Mouse (Mus musculus): Measurements from ENCODE around the gene Tssk2. TPM values are rescaled to one million over a fixed set of nuclear protein-coding genes. Genes with fewer than 3 reads are reported as not detected.

Gene Tssk2
- polyA plus RNA-seq, 1 experiment from 2014 or later: 0.13 TPM

DNA sequence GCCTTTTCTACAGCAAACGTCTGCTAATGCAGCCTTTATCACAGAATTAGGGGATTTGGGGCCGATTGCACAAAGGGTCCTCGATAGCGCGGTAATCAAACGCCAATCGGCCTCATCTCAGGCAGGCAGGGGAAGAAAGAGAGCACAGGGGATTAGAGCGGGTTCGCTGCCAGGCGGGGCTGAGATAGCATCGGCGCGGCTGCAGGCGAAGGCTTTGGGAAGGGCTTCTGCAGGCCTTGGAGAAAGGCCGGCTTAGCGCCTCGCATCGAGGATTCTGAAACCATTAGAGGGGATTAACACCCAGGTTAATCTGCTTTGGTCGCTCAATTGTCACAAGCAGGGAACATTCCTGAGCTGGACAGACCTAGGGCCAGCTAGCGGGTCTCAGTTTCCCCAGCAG is 22.1 kb downstream of the Tssk2 start:
- no peak overlapping the region for H3K27ac ChIP-seq (ENCODE audit: low read depth, low read length)
- no peak for ATAC-seq

DNA sequence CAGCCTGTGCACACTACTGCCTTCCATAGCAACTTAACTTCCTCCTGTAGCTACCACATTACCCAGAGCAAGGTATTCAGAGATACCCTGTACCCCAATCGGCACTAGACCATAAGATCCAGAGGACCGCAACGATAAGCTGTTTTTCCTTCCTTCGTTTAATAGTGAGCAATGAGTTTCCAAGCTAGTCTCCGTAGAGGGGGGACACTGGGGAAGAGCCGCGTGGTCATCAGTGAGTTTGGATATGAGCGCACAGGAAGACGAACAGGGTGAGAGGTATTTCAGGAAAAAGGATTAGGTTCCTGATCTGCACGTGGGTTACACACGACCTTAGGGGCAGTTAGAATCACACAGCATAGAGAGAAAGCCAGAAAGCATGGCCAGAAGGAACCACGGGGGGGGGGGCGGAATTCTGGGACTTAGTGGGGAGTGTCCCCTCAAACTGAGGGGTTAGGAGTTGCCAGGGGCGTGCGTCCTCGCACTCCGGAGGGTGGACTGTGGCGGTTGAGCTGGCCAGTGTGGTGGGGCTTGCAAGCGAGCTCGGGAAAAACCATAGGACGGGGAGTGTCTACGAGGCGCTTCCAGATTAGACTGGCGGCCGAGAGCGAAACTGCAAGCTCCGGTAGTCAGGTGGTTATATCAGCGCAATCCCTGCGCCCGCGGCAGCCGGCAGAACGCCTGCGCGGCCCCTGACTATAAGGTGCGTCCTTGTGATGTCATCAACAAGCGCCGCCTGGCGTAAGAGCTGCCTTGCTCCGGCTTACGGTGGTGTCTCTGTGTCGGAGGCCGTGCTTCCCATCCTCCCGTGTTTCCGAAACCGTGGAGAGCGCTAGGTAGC is 23.1 kb downstream of the Tssk2 start:
- H3K4me3 ChIP-seq (ENCODE audit: low read depth, low read length): peak overlapping the region; percentile 49
- H3K9ac ChIP-seq (ENCODE audit: low read length): peak overlapping the region; percentile 68
- H3K36me3 ChIP-seq (ENCODE audit: control insufficient read depth, insufficient read depth, low read length): peaks cover 20% of the 10 kb centered on the region
- no peaks in the 10 kb centered on the region for H3K9me3 ChIP-seq (replicated peaks; ENCODE audit: control insufficient read depth, low read length)
- H3K27me3 ChIP-seq (replicated peaks; ENCODE audit: control insufficient read depth, insufficient read depth, low read length): peaks cover 17% of the 10 kb centered on the region
- peaks cover 10% of the 10 kb centered on the region for H3K4me1 ChIP-seq (ENCODE audit: control insufficient read depth, insufficient read depth, low read length)
- peak overlapping the region; percentile 86 for H3K4me2 ChIP-seq (ENCODE audit: low read length)
- peak; percentile 97 for ATAC-seq
- peak overlapping the region; percentile 89 for H3K27ac ChIP-seq (ENCODE audit: low read depth, low read length)
- 2% methylated on average over 46 of the region's 47 CpGs for WGBS
- DNase-seq (ENCODE audit: low spot score): peak; percentile 99

More for the DNA sequence above, 22.1 kb downstream of the Tssk2 start:
- Histone ChIP-seq H3K9me3 (replicated peaks; ENCODE audit: control insufficient read depth, low read length) (no peaks in the 10 kb centered on the region), H3K27me3 (replicated peaks; ENCODE audit: control insufficient read depth, insufficient read depth, low read length) (peaks cover 27% of the 10 kb centered on the region), H3K4me1 (ENCODE audit: control insufficient read depth, insufficient read depth, low read length) (peaks cover 10% of the 10 kb centered on the region), H3K9ac (ENCODE audit: low read length) (peak overlapping the region; percentile 68), H3K4me2 (ENCODE audit: low read length) (peak overlapping the region; percentile 86; the same call in 1 of the 2 replicates), H3K36me3 (ENCODE audit: control insufficient read depth, insufficient read depth, low read length) (peaks cover 11% of the 10 kb centered on the region), H3K4me3 (ENCODE audit: low read depth, low read length) (no peak overlapping the region)
- WGBS: 5% methylated on average over 20 of the region's 20 CpGs
- no peak for DNase-seq (ENCODE audit: low spot score)

DNA sequence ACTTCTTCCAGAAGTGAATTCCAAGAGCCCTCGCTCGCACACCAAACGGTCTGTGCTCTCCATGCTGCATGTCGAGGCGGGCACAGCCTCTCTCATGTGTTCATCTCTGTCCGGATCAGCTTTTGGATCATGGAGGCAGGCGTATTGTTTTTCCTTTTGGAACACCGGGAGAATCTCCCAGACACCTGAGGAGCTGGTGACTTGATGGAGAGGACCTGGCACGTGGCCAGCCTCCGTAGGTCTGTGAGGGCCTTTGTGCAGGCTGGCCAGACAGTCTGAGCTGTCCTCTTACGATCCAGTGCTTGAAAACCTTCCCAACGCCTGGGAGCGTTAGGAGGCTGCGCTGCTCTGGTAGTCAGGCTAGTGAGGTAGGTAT is 23.7 kb downstream of the Tssk2 start:
- ATAC-seq: peak; percentile 9; the same call in 1 of the 2 replicates
- WGBS: under 1% methylated on average over 14 of the region's 14 CpGs

DNA sequence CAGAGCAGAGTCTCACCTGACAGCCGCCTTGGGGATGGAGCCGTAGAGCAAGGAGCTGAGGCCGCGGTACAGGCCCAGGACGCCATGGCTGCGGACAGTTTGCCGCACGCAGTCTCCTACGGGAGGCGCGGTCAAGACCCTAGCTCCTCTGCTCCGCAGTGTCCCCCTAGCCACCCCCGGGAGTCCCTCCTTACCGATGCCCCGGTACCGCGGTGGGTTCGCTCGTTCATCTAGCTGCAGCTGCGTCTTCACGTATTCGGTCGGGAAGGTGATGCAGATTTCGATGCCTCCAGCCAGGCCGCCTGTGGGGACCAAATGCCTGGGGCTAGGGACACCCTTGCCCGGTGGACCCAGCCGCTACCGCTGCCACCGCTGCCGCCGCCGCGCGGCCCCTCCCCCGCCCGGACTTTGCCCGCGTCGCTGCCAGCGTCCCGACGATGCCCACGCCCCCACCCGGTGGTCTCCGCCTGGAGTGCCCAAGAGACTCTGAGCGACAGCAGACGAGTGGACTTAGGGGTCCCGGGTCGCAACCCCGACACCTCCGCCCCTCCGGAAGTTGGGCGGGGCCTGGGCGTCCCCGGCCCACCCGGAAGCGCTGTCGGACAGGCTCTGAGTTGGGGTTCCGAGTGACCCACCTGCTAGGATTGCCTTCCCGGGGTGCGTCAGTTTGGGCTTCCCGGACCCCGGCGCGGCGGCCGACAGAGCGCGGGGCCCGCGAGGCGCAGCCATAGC is 29.1 kb downstream of the Tssk2 start:
- under 1% methylated on average over 67 of the region's 72 CpGs for WGBS

More for the DNA sequence above, 23.7 kb downstream of the Tssk2 start:
- Histone ChIP-seq H3K4me2 (ENCODE audit: low read length) (peak overlapping the region; percentile 86), H3K36me3 (ENCODE audit: control insufficient read depth, insufficient read depth, low read length) (peaks cover 20% of the 10 kb centered on the region), H3K27me3 (replicated peaks; ENCODE audit: control insufficient read depth, insufficient read depth, low read length) (peaks cover 12% of the 10 kb centered on the region; the same call in 1 of the 2 replicates), H3K4me1 (ENCODE audit: control insufficient read depth, insufficient read depth, low read length) (peaks cover 16% of the 10 kb centered on the region), H3K4me3 (ENCODE audit: low read depth, low read length) (peak overlapping the region; percentile 49), H3K27ac (ENCODE audit: low read depth, low read length) (peak overlapping the region; percentile 34), H3K9ac (ENCODE audit: low read length) (peak overlapping the region; percentile 68), H3K9me3 (replicated peaks; ENCODE audit: control insufficient read depth, low read length) (no peaks in the 10 kb centered on the region)
- DNase-seq (ENCODE audit: low spot score): no peak

DNA sequence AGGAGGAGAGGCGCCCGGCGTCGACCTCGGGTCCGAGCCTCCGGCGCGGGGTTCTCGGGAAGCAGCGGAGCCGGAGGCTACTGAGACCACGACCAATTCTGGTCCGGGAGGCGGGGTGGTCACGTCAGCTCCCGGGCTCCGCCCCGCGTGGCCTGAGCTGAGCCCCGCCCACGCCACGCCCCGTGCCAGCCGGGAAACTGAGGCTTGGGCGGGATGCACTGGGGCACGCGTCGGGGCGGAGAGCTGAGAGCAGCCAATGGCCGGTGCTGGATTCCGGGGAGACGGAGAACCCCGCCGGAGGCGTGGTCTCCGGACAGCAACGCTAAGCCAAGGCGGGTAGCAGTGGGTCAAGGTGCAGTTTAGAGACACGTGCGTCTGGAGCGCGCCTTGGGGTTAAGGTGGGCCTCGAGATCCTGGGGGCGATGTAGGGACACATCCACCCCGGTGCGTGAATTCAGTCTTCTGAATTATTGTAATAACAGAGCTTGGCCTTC is 29.7 kb downstream of the Tssk2 start, which contains the start of gene Slc25a1:
TSS of gene Slc25a1 (minus strand) at position 133 of the 494 bp plus-strand sequence.
- peak; percentile 88 for ATAC-seq
- H3K9ac ChIP-seq (ENCODE audit: low read length): peak within 1 kb of the TSS; percentile 84
- no peaks in the 10 kb centered on the region for H3K9me3 ChIP-seq (replicated peaks; ENCODE audit: control insufficient read depth, low read length)
- no peaks in the 10 kb centered on the region for H3K27me3 ChIP-seq (replicated peaks; ENCODE audit: control insufficient read depth, insufficient read depth, low read length)
- H3K27ac ChIP-seq (ENCODE audit: low read depth, low read length): peak within 1 kb of the TSS; percentile 82
- peak within 1 kb of the TSS; percentile 83 for H3K4me3 ChIP-seq (ENCODE audit: low read depth, low read length)
- peaks cover 7% of the 10 kb centered on the region for H3K4me1 ChIP-seq (ENCODE audit: control insufficient read depth, insufficient read depth, low read length)
- WGBS: under 1% methylated on average over 37 of the region's 47 CpGs
- H3K36me3 ChIP-seq (ENCODE audit: control insufficient read depth, insufficient read depth, low read length): peaks cover 20% of the 10 kb centered on the region
- peak within 1 kb of the TSS; percentile 92 for H3K4me2 ChIP-seq (ENCODE audit: low read length)
- peak; percentile 77 for DNase-seq (ENCODE audit: low spot score)

More for the DNA sequence above, 29.1 kb downstream of the Tssk2 start:
- Histone ChIP-seq H3K27ac (ENCODE audit: low read depth, low read length) (peak overlapping the region; percentile 82), H3K36me3 (ENCODE audit: control insufficient read depth, insufficient read depth, low read length) (peaks cover 20% of the 10 kb centered on the region), H3K4me3 (ENCODE audit: low read depth, low read length) (peak overlapping the region; percentile 83), H3K4me2 (ENCODE audit: low read length) (peak overlapping the region; percentile 92), H3K9me3 (replicated peaks; ENCODE audit: control insufficient read depth, low read length) (no peaks in the 10 kb centered on the region), H3K27me3 (replicated peaks; ENCODE audit: control insufficient read depth, insufficient read depth, low read length) (no peaks in the 10 kb centered on the region), H3K4me1 (ENCODE audit: control insufficient read depth, insufficient read depth, low read length) (peaks cover 9% of the 10 kb centered on the region), H3K9ac (ENCODE audit: low read length) (peak overlapping the region; percentile 84)
- peak; percentile 37 for DNase-seq (ENCODE audit: low spot score)
- ATAC-seq: peak; percentile 52

DNA sequence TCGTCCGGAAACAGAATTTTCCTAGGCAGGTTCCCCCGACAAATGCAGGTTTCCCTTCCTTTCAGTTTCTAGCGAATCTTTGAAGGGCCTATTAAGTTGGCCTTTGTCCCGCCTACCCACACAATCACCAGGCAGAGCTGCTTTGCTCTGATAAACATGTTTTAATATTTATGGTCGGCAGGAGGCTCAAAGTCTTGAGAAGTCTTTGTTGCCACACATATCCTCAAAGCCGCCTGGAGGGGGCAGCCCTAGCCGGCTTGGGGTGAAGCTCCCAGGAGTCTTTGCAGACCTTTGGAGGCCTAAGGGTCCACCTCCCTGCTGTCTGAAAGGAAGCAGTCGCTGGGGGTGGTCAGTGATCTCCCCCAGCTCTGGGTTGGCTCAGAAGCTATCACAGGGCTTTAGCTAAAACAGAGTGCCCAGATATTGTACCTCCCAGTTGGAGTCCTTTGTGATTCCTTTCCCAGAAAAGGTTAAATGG is 30.2 kb downstream of the Tssk2 start:
- DNase-seq (ENCODE audit: low spot score) (peak; percentile 88), ATAC-seq (peak; percentile 44)
- H3K4me1 ChIP-seq (ENCODE audit: control insufficient read depth, insufficient read depth, low read length): peaks cover 7% of the 10 kb centered on the region

DNA sequence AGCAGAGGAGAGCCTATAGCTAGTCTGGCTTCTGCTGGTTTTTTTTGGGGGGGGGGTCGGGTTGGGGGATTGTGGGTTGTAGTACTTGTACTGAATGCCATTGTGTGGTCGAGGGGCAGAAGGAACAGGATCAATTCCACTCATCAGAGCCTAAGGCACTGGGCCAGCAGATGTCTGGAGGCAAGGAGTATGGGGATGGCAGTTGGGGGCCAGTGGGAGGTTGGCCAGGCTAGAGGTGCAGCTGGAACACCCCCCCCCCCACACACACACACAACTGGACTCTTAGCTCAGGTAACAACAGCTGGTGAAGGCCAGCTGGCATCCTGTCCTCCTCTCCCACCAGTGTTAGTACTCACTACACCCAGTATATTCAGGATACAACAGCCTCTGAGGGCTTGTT is 30.8 kb downstream of the Tssk2 start:
- Histone ChIP-seq H3K9me3 (replicated peaks; ENCODE audit: control insufficient read depth, low read length) (no peaks in the 10 kb centered on the region), H3K4me1 (ENCODE audit: control insufficient read depth, insufficient read depth, low read length) (peaks cover 7% of the 10 kb centered on the region), H3K4me3 (ENCODE audit: low read depth, low read length) (no peak overlapping the region), H3K27me3 (replicated peaks; ENCODE audit: control insufficient read depth, insufficient read depth, low read length) (no peaks in the 10 kb centered on the region), H3K27ac (ENCODE audit: low read depth, low read length) (no peak overlapping the region), H3K9ac (ENCODE audit: low read length) (no peak overlapping the region), H3K36me3 (ENCODE audit: control insufficient read depth, insufficient read depth, low read length) (peaks cover 20% of the 10 kb centered on the region), H3K4me2 (ENCODE audit: low read length) (peak overlapping the region; percentile 92; the same call in 1 of the 2 replicates)
- WGBS: 8% methylated on average over 2 of the region's 2 CpGs
- DNase-seq (ENCODE audit: low spot score) (no peak), ATAC-seq (no peak)

More for the DNA sequence above, 30.2 kb downstream of the Tssk2 start:
- Histone ChIP-seq H3K27ac (ENCODE audit: low read depth, low read length) (peak overlapping the region; percentile 82), H3K36me3 (ENCODE audit: control insufficient read depth, insufficient read depth, low read length) (peaks cover 20% of the 10 kb centered on the region), H3K9me3 (replicated peaks; ENCODE audit: control insufficient read depth, low read length) (no peaks in the 10 kb centered on the region), H3K27me3 (replicated peaks; ENCODE audit: control insufficient read depth, insufficient read depth, low read length) (no peaks in the 10 kb centered on the region), H3K4me2 (ENCODE audit: low read length) (peak overlapping the region; percentile 92), H3K4me3 (ENCODE audit: low read depth, low read length) (peak overlapping the region; percentile 83), H3K9ac (ENCODE audit: low read length) (peak overlapping the region; percentile 84)
- WGBS: 1% methylated on average over 9 of the region's 9 CpGs

DNA sequence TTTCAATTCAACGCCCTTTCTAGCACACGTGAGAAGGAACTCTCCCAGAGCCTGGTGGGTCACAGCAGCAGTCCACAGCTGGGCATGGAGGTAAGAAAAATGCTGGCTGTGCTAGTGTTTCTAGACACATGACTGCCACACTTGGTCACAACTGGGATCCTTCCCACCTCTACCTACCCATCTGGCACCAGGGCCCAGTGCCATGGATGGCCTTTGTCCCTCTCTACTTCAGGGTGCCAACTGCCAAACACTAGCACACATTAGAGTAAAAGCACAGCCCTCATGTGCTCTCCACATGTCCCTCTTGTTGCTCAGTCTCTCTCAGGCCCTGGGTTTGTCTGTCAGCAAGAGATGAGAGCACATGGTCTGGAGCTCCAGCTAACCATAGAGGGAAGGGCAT is 31.2 kb downstream of the Tssk2 start:
- Histone ChIP-seq H3K9ac (ENCODE audit: low read length) (no peak overlapping the region), H3K36me3 (ENCODE audit: control insufficient read depth, insufficient read depth, low read length) (peaks cover 18% of the 10 kb centered on the region), H3K27ac (ENCODE audit: low read depth, low read length) (no peak overlapping the region), H3K9me3 (replicated peaks; ENCODE audit: control insufficient read depth, low read length) (no peaks in the 10 kb centered on the region), H3K27me3 (replicated peaks; ENCODE audit: control insufficient read depth, insufficient read depth, low read length) (no peaks in the 10 kb centered on the region), H3K4me3 (ENCODE audit: low read depth, low read length) (no peak overlapping the region), H3K4me2 (ENCODE audit: low read length) (no peak overlapping the region), H3K4me1 (ENCODE audit: control insufficient read depth, insufficient read depth, low read length) (peaks cover 7% of the 10 kb centered on the region)
- WGBS: 70% methylated on average over 2 of the region's 2 CpGs
- no peak for ATAC-seq
- no peak for DNase-seq (ENCODE audit: low spot score)

Data from forebrain, embryonic 14.5 days (tissue).